Mouse (Mus musculus): ENCODE measurements around the gene Pdzrn4. TPM values are rescaled to one million over a fixed set of nuclear protein-coding genes. Genes with fewer than 3 reads are reported as not detected.

Gene Pdzrn4
- total and polyA plus RNA-seq, 3 experiments = not detected

- no peaks in the 10 kb centered on the region for H3K27me3 ChIP-seq (ENCODE audit: control insufficient read depth in 1 of 2, insufficient read depth in 2 of 2, low read length in 2 of 2)
- no peaks in the 10 kb centered on the region for H3K4me1 ChIP-seq (ENCODE audit: control insufficient read depth in 1 of 2, insufficient read depth in 2 of 2, low read length in 2 of 2)
Observed at GRCm38 (mm10) chr15:92491376-92491775, 94.7 kb downstream of the Pdzrn4 start.

GRCm38 (mm10) chr15:92495465-92496174 lies 98.9 kb downstream of the Pdzrn4 start:
- Histone ChIP-seq H3K4me3 (ENCODE audit: control insufficient read depth in 1 of 2, insufficient read depth in 1 of 2, low read depth in 2 of 2, low read length in 2 of 2) (no peak overlapping the region), H3K4me1 (ENCODE audit: control insufficient read depth in 1 of 2, insufficient read depth in 2 of 2, low read length in 2 of 2) (no peaks in the 10 kb centered on the region), H3K36me3 (ENCODE audit: control insufficient read depth in 1 of 2, insufficient read depth in 2 of 2, low read length in 2 of 2) (no peaks in the 10 kb centered on the region), H3K27me3 (ENCODE audit: control insufficient read depth in 1 of 2, insufficient read depth in 2 of 2, low read length in 2 of 2) (no peaks in the 10 kb centered on the region), H3K79me2 (ENCODE audit: control insufficient read depth, insufficient read depth, low read length, poor library complexity) (no peaks in the 10 kb centered on the region), H3K9ac (ENCODE audit: control insufficient read depth, low read depth, low read length, poor library complexity, severe bottlenecking) (no peak overlapping the region), H3K9me3 (replicated peaks; ENCODE audit: insufficient read depth, low read length) (no peaks in the 10 kb centered on the region), H3K27ac (ENCODE audit: control insufficient read depth, low read depth, low read length) (no peak overlapping the region)
- no peak for DNase-seq (ENCODE audit: low read depth, low spot score)
- no peak for TF ChIP-seq BHLHE40 (IDR thresholded peaks at IDR 0.05; ENCODE audit: borderline replicate concordance, low read depth, low read length)
- TF ChIP-seq RCOR1 (IDR thresholded peaks at IDR 0.05; ENCODE audit: low read depth, low read length) = no peak
- no peak for TF ChIP-seq USF1 (IDR thresholded peaks at IDR 0.05; ENCODE audit: low read depth, low read length)
- no peak for TF ChIP-seq POLR2A (IDR thresholded peaks at IDR 0.05; ENCODE audit: control insufficient read depth in 1 of 2, insufficient read depth in 1 of 2, low read depth in 1 of 2, low read length in 2 of 2, poor library complexity in 1 of 2)
- TF ChIP-seq EP300 (IDR thresholded peaks at IDR 0.05; ENCODE audit: low read depth in 1 of 2, low read length in 2 of 2) = no peak
- no peak for TF ChIP-seq TCF12 (IDR thresholded peaks at IDR 0.05; ENCODE audit: low read depth, low read length)
- no peak for TF ChIP-seq JUND (IDR thresholded peaks at IDR 0.05; ENCODE audit: low read depth, low read length)
- TF ChIP-seq POLR2AphosphoS5 (IDR thresholded peaks at IDR 0.05; ENCODE audit: borderline replicate concordance, low read depth, low read length) = no peak
- TF ChIP-seq CHD2 (IDR thresholded peaks at IDR 0.05; ENCODE audit: low read length) = no peak

More at GRCm38 (mm10) chr15:92491376-92491775, 94.7 kb downstream of the Pdzrn4 start:
- no peaks in the 10 kb centered on the region for H3K36me3 ChIP-seq (ENCODE audit: control insufficient read depth in 1 of 2, insufficient read depth in 2 of 2, low read length in 2 of 2)
- H3K27ac ChIP-seq (ENCODE audit: control insufficient read depth, low read depth, low read length) = no peak overlapping the region
- TF ChIP-seq POLR2A (IDR thresholded peaks at IDR 0.05; ENCODE audit: control insufficient read depth in 1 of 2, insufficient read depth in 1 of 2, low read depth in 1 of 2, low read length in 2 of 2, poor library complexity in 1 of 2) (no peak), NELFE (IDR thresholded peaks at IDR 0.05; ENCODE audit: low read depth, low read length) (no peak), ETS1 (IDR thresholded peaks at IDR 0.05; ENCODE audit: low read depth, low read length) (no peak), RCOR1 (IDR thresholded peaks at IDR 0.05; ENCODE audit: low read depth, low read length) (no peak), TAL1 (IDR thresholded peaks at IDR 0.05; ENCODE audit: low read length) (no peak), MAFK (IDR thresholded peaks at IDR 0.05; ENCODE audit: borderline replicate concordance, low read depth, low read length) (no peak), ELF1 (IDR thresholded peaks at IDR 0.05; ENCODE audit: low read depth, low read length) (no peak), SIN3A (IDR thresholded peaks at IDR 0.05; ENCODE audit: low read length) (no peak), CTCF (IDR thresholded peaks at IDR 0.05 in 2 of 3, conservative IDR thresholded peaks at IDR 0.05 in 1 of 3; ENCODE audit: control insufficient read depth in 1 of 3, insufficient read depth in 1 of 3, low read depth in 2 of 3, low read length in 3 of 3, poor library complexity in 1 of 3, severe bottlenecking in 1 of 3) (no peak), MEF2A (IDR thresholded peaks at IDR 0.05; ENCODE audit: extremely low read depth, insufficient replicate concordance, low read depth, low read length, poor library complexity, severe bottlenecking) (no peak), BHLHE40 (IDR thresholded peaks at IDR 0.05; ENCODE audit: borderline replicate concordance, low read depth, low read length) (no peak), MYC (IDR thresholded peaks at IDR 0.05; ENCODE audit: low read depth, low read length) (no peak), USF2 (IDR thresholded peaks at IDR 0.05; ENCODE audit: borderline replicate concordance in 1 of 2, insufficient read depth in 1 of 2, low read depth in 1 of 2, low read length in 2 of 2) (no peak)
- no peak overlapping the region for H3K9ac ChIP-seq (ENCODE audit: control insufficient read depth, low read depth, low read length, poor library complexity, severe bottlenecking)
- H3K4me3 ChIP-seq (ENCODE audit: control insufficient read depth in 1 of 2, insufficient read depth in 1 of 2, low read depth in 2 of 2, low read length in 2 of 2) = no peak overlapping the region
- DNase-seq (ENCODE audit: low read depth, low spot score) = no peak
- H3K79me2 ChIP-seq (ENCODE audit: control insufficient read depth, insufficient read depth, low read length, poor library complexity) = no peaks in the 10 kb centered on the region
- H3K9me3 ChIP-seq (replicated peaks; ENCODE audit: insufficient read depth, low read length) = no peaks in the 10 kb centered on the region

All from MEL (cell line).